Mouse (Mus musculus): Measurements from ENCODE around the gene Asf1b.

The Asf1b gene

GRCm38 (mm10) chr8:83999057-83999705 lies 43.9 kb downstream of the Asf1b start:
- TF ChIP-seq GATA4 (IDR thresholded peaks at IDR 0.05; ENCODE audit: insufficient replicate concordance, low read length): no peak

- no peak for TF ChIP-seq GATA4 (IDR thresholded peaks at IDR 0.05; ENCODE audit: insufficient replicate concordance, low read length)
Measured at GRCm38 (mm10) chr8:83999825-84000224, 44.5 kb downstream of the Asf1b start.

GRCm38 (mm10) chr8:84001281-84002000 lies 46.1 kb downstream of the Asf1b start, which contains the start of gene 1700067K01Rik:
Gene 1700067K01Rik (plus strand): TSS chr8:84001502.
- TF ChIP-seq GATA4 (IDR thresholded peaks at IDR 0.05; ENCODE audit: insufficient replicate concordance, low read length): no peak

GRCm38 (mm10) chr8:84002957-84003611 lies 47.8 kb downstream of the Asf1b start:
- TF ChIP-seq GATA4 (IDR thresholded peaks at IDR 0.05; ENCODE audit: insufficient replicate concordance, low read length): no peak

GRCm38 (mm10) chr8:84003612-84004246 lies 48.4 kb downstream of the Asf1b start:
- no peak for TF ChIP-seq GATA4 (IDR thresholded peaks at IDR 0.05; ENCODE audit: insufficient replicate concordance, low read length)

GRCm38 (mm10) chr8:84004533-84005201 lies 49.4 kb downstream of the Asf1b start:
- 0 out of 2 replicates have a peak, but pooled peaks have one; percentile 3 for TF ChIP-seq GATA4 (IDR thresholded peaks at IDR 0.05; ENCODE audit: insufficient replicate concordance, low read length)

- TF ChIP-seq GATA4 (IDR thresholded peaks at IDR 0.05; ENCODE audit: insufficient replicate concordance, low read length): no peak
Measured at GRCm38 (mm10) chr8:84008362-84008761, 53.1 kb downstream of the Asf1b start.

GRCm38 (mm10) chr8:84009876-84010275 lies 54.6 kb downstream of the Asf1b start:
- TF ChIP-seq GATA4 (IDR thresholded peaks at IDR 0.05; ENCODE audit: insufficient replicate concordance, low read length): no peak

GRCm38 (mm10) chr8:84010625-84011611 lies 55.6 kb downstream of the Asf1b start:
- no peak for TF ChIP-seq GATA4 (IDR thresholded peaks at IDR 0.05; ENCODE audit: insufficient replicate concordance, low read length)

- no peak for TF ChIP-seq GATA4 (IDR thresholded peaks at IDR 0.05; ENCODE audit: insufficient replicate concordance, low read length)
Measured at GRCm38 (mm10) chr8:84011705-84012498, 56.6 kb downstream of the Asf1b start, which contains the start of gene 2210011C24Rik. Gene 2210011C24Rik (minus strand): TSS chr8:84012171.

- no peak for TF ChIP-seq GATA4 (IDR thresholded peaks at IDR 0.05; ENCODE audit: insufficient replicate concordance, low read length)
Measured at GRCm38 (mm10) chr8:84012499-84013165, 57.3 kb downstream of the Asf1b start.

GRCm38 (mm10) chr8:84015833-84016232 lies 60.5 kb downstream of the Asf1b start:
- no peak for TF ChIP-seq GATA4 (IDR thresholded peaks at IDR 0.05; ENCODE audit: insufficient replicate concordance, low read length)

All from liver, adult (tissue).